Mouse (Mus musculus): ENCODE data around the gene Serpinb6a. TPM values are rescaled to one million over a fixed set of nuclear protein-coding genes. Genes with fewer than 3 reads are reported as not detected.

Serpinb6a gene
- total and polyA plus RNA-seq, 3 experiments = 4.4 to 22.5 (median 5.8) TPM

DNA sequence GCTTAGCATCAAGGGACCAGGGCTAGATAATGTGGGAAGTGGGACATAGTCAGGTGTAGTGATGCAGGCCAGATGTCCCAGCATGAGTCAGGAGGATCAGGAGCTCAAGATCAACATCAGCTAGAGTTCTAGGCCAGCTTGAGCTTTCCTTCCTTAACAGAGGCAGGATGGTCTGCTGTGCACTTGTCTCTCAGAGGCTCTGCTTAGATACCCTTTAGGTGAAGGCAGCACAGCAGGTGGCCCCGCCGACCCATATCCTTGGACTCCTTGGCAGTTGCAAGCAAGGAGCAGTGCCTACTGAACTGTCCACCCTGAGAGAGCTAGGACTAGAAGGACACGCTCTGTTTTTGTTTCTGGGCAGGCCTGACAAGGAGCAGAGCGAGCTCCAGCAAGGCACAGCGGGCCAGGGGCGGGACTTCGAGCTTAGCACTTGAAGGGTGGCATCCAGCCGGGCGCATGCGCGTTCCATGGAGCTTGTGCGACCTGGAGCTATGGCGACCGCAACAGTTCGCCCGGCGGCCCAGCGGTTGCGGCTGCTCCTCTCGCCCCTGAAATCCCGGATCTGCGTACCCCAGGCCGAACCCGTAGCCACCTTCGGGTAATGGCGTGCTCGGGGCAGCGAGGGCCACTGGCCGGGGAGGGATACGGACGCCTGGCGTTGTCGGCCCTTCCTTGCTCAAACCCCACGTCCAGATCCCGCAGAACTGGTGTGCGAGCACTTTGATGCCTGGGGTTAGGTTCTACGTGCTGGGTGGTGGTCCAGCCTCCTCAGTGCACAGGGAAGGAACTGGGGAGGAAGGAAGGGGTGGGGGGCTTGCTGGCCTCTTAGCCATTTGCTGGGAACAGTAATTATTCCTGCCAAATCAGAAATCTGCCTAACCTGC is 34.8 kb upstream of the Serpinb6a start, which contains the start of gene Bphl:
TSS of gene Bphl (plus strand) at position 426 of the 884 bp plus-strand sequence.
- H3K27ac ChIP-seq (ENCODE audit: insufficient read depth, low read depth) = peak within 1 kb of the TSS; percentile 14
- in situ Hi-C loops (cut with MboI; ENCODE audit: low pct_ligation_motif_present, low pct_unique_long_range_greater_than_20kb, low sequenced_read_pairs) (no loop called here), dilution Hi-C loops (cut with MboI; ENCODE audit: extremely low pct_ligation_motif_present, extremely low pct_unique_long_range_greater_than_20kb, low sequenced_read_pairs) (no loop called here)
- H3K79me2 ChIP-seq (replicated peaks; ENCODE audit: control insufficient read depth, extremely low read depth, insufficient read depth, poor library complexity, severe bottlenecking) = no peaks in the 10 kb centered on the region
- peaks cover 8 to 28% of the 10 kb centered on the region in 2 experiments for H3K36me3 ChIP-seq (replicated peaks in 1 of 2; ENCODE audit: control insufficient read depth in 1 of 2, insufficient read depth in 1 of 2, low read length in 1 of 2)
- H3K9me3 ChIP-seq (replicated peaks; ENCODE audit: low read length) = peaks cover 4% of the 10 kb centered on the region
- DNase-seq (ENCODE audit: extremely low read depth) = peak; percentile 94
- H3K9ac ChIP-seq (ENCODE audit: insufficient read depth, low read depth) = peak within 1 kb of the TSS; percentile 96
- no peaks in the 10 kb centered on the region for H3K27me3 ChIP-seq (replicated peaks)
- TF ChIP-seq UBTF (IDR thresholded peaks at IDR 0.05; ENCODE audit: low read depth, low read length) (no peak), CHD1 (IDR thresholded peaks at IDR 0.05; ENCODE audit: low read depth, low read length) (no peak), POLR2A (IDR thresholded peaks at IDR 0.05; ENCODE audit: low read depth, low read length) (peak; percentile 96), TBP (conservative IDR thresholded peaks at IDR 0.05; ENCODE audit: low read depth, low read length) (peak; percentile 74), HCFC1 (IDR thresholded peaks at IDR 0.05; ENCODE audit: low read depth, low read length) (no peak), IRF4 (IDR thresholded peaks at IDR 0.05; ENCODE audit: low read depth, low read length) (0 out of 2 replicates have a peak, but pooled peaks have one; percentile 6), RAD21 (IDR thresholded peaks at IDR 0.05; ENCODE audit: low read depth, low read length) (no peak), NRF1 (IDR thresholded peaks at IDR 0.05; ENCODE audit: low read depth, low read length) (peak; percentile 95), TCF12 (IDR thresholded peaks at IDR 0.05; ENCODE audit: low read depth, low read length) (peak; percentile 82; the same call in 1 of the 2 replicates), NELFE (IDR thresholded peaks at IDR 0.05; ENCODE audit: low read depth, low read length) (peak; percentile 93), BHLHE40 (IDR thresholded peaks at IDR 0.05; ENCODE audit: low read depth, low read length) (no peak), MXI1 (IDR thresholded peaks at IDR 0.05; ENCODE audit: low read depth, low read length) (peak; percentile 22; the same call in 1 of the 2 replicates), ZMIZ1 (IDR thresholded peaks at IDR 0.05; ENCODE audit: low read depth, low read length) (peak; percentile 78)
- peaks cover 6 to 20% of the 10 kb centered on the region in 2 experiments; a peak in 3 of 4 replicates for H3K4me1 ChIP-seq (ENCODE audit: control insufficient read depth in 1 of 2, insufficient read depth in 2 of 2)
- H3K4me2 ChIP-seq (ENCODE audit: insufficient read depth, low read depth, poor library complexity, severe bottlenecking) = peak within 1 kb of the TSS; percentile 70
- peak within 1 kb of the TSS; percentile 80 to 98 (median 85) for H3K4me3 ChIP-seq (replicated peaks in 1 of 3; ENCODE audit: low read depth in 2 of 3, low read length in 2 of 3, poor library complexity in 1 of 3)

GRCm38 (mm10) chr13:34036726-34037125 is 34.1 kb upstream of the Serpinb6a start:
- Histone ChIP-seq H3K27me3 (replicated peaks) (no peaks in the 10 kb centered on the region), H3K9ac (ENCODE audit: insufficient read depth, low read depth) (no peak overlapping the region), H3K27ac (ENCODE audit: insufficient read depth, low read depth) (no peak overlapping the region), H3K9me3 (replicated peaks; ENCODE audit: low read length) (peaks cover 4% of the 10 kb centered on the region), H3K36me3 (replicated peaks in 1 of 2; ENCODE audit: control insufficient read depth in 1 of 2, insufficient read depth in 1 of 2, low read length in 1 of 2) (peaks cover 11 to 33% of the 10 kb centered on the region in 2 experiments), H3K79me2 (replicated peaks; ENCODE audit: control insufficient read depth, extremely low read depth, insufficient read depth, poor library complexity, severe bottlenecking) (no peaks in the 10 kb centered on the region), H3K4me2 (ENCODE audit: insufficient read depth, low read depth, poor library complexity, severe bottlenecking) (no peak overlapping the region), H3K4me3 (replicated peaks in 1 of 3; ENCODE audit: low read depth in 2 of 3, low read length in 2 of 3, poor library complexity in 1 of 3) (no peak overlapping the region), H3K4me1 (ENCODE audit: control insufficient read depth in 1 of 2, insufficient read depth in 2 of 2) (peaks cover 6 to 20% of the 10 kb centered on the region in 2 experiments; a peak in 3 of 4 replicates)
- in situ Hi-C loops (cut with MboI; ENCODE audit: low pct_ligation_motif_present, low pct_unique_long_range_greater_than_20kb, low sequenced_read_pairs) = no loop called here
- no peak for DNase-seq (ENCODE audit: extremely low read depth)
- TF ChIP-seq ETS1 (conservative IDR thresholded peaks at IDR 0.05; ENCODE audit: low read depth, low read length) (no peak), MAZ (IDR thresholded peaks at IDR 0.05; ENCODE audit: low read depth, low read length) (no peak), MYC (IDR thresholded peaks at IDR 0.05; ENCODE audit: low read depth, low read length) (no peak), KAT2A (IDR thresholded peaks at IDR 0.05; ENCODE audit: insufficient replicate concordance, low read length) (no peak), RCOR1 (conservative IDR thresholded peaks at IDR 0.05; ENCODE audit: low read depth, low read length) (no peak), CTCF (conservative IDR thresholded peaks at IDR 0.05 in 1 of 2, IDR thresholded peaks at IDR 0.05 in 1 of 2; ENCODE audit: low read depth in 2 of 2, low read length in 2 of 2) (no peak), ZNF384 (IDR thresholded peaks at IDR 0.05; ENCODE audit: low read depth, low read length) (no peak), CHD1 (IDR thresholded peaks at IDR 0.05; ENCODE audit: low read depth, low read length) (no peak), TCF12 (IDR thresholded peaks at IDR 0.05; ENCODE audit: low read depth, low read length) (no peak), HCFC1 (IDR thresholded peaks at IDR 0.05; ENCODE audit: low read depth, low read length) (no peak), PAX5 (IDR thresholded peaks at IDR 0.05; ENCODE audit: low read length) (no peak), SIN3A (IDR thresholded peaks at IDR 0.05; ENCODE audit: low read length) (no peak)
- dilution Hi-C loops (cut with MboI; ENCODE audit: extremely low pct_ligation_motif_present, extremely low pct_unique_long_range_greater_than_20kb, low sequenced_read_pairs) = no loop called here
